Mouse (Mus musculus) midbrain, embryonic 15.5 days (tissue): ENCODE results near the gene Hist1h2ag. TPM values are rescaled to one million over a fixed set of nuclear protein-coding genes. Genes with fewer than 3 reads are reported as not detected.
A peak's percentile ranks its signal among the peaks of the same experiment; 100 is the strongest.

Experiments used
- ATAC-seq: fragments of 200-750 bp; cut with Nextera tagmentation; replicated peaks from 2 replicates; pipeline ENCODE4 v1.8.0; 2017; ENCODE audit warnings: moderate TSS enrichment
- H3K27ac ChIP-seq: fragments of 300-500 bp; sonication (generic); 2 replicates; pipeline ENCODE4 v1.5.1; 2015; ENCODE audit warnings: mild to moderate bottlenecking, inconsistent platforms
- H3K27me3 ChIP-seq: fragments of 300-500 bp; sonication (generic); replicated peaks from 2 replicates; pipeline ENCODE4 v1.6.1; 2015; ENCODE audit warnings: inconsistent platforms
- H3K36me3 ChIP-seq: fragments of 300-500 bp; sonication (generic); replicated peaks from 2 replicates; pipeline ENCODE4 v1.6.1; 2015; ENCODE audit warnings: inconsistent platforms
- H3K4me1 ChIP-seq: fragments of 300-500 bp; sonication (generic); 2 replicates; pipeline ENCODE4 v1.6.1; 2015; ENCODE audit warnings: inconsistent platforms
- H3K4me2 ChIP-seq: fragments of 300-500 bp; sonication (generic); 2 replicates; pipeline ENCODE4 v1.6.1; 2015; ENCODE audit warnings: inconsistent platforms, mild to moderate bottlenecking, moderate library complexity
- H3K4me3 ChIP-seq: fragments of 300-500 bp; sonication (generic); 2 replicates; pipeline ENCODE4 v1.5.1; 2015; ENCODE audit warnings: mild to moderate bottlenecking, inconsistent platforms
- H3K9ac ChIP-seq: fragments of 300-500 bp; sonication (generic); 2 replicates; pipeline ENCODE4 v1.6.1; 2015; ENCODE audit warnings: mild to moderate bottlenecking, inconsistent platforms
- H3K9me3 ChIP-seq: fragments of 300-500 bp; sonication (generic); 2 replicates; pipeline ENCODE4 v1.6.1; 2016; ENCODE audit warnings: inconsistent platforms
- WGBS: fragments of 180-500 bp; shearing (Covaris S2); methylation state at CpG from one replicate; pipeline ENCODE4 v1.1.7; 2015; ENCODE audit warnings: mixed read lengths; 5-methylcytosine and 5-hydroxymethylcytosine counted together
- polyA plus RNA-seq: library from polyadenylated mRNA; unstranded; fragments of >200 nt; fragmentation: Nextera tagmentation; extraction: Ambion mirVana; gene quantifications from 2 replicates; pipeline ENCODE4 v1.2.1, GENCODE M21; 2015

Hist1h2ag gene
- polyA plus RNA-seq, 1 experiment from 2014 or later, result 5.4 TPM

GRCm38 (mm10) chr13:22015479-22016450, 27.0 kb downstream of the Hist1h2ag start:
- Histone ChIP-seq H3K4me2 (no peak overlapping the region), H3K27me3 (peaks cover 77% of the 10 kb centered on the region), H3K36me3 (no peaks in the 10 kb centered on the region), H3K9me3 (0 out of 2 replicates have a peak, but pooled peaks cover 4% of the 10 kb centered on the region), H3K27ac (no peak overlapping the region), H3K4me3 (no peak overlapping the region), H3K9ac (no peak overlapping the region), H3K4me1 (peaks cover 14% of the 10 kb centered on the region)
- no peak for ATAC-seq
- 14% methylated on average over 27 of the region's 27 CpGs for WGBS

GRCm38 (mm10) chr13:22014411-22014845, 28.3 kb downstream of the Hist1h2ag start:
- no peak for ATAC-seq
- Histone ChIP-seq H3K36me3 (no peaks in the 10 kb centered on the region), H3K27me3 (peaks cover 83% of the 10 kb centered on the region), H3K9me3 (0 out of 2 replicates have a peak, but pooled peaks cover 4% of the 10 kb centered on the region), H3K4me2 (no peak overlapping the region), H3K9ac (no peak overlapping the region), H3K27ac (no peak overlapping the region), H3K4me1 (peaks cover 4% of the 10 kb centered on the region; the same call in 1 of the 2 replicates), H3K4me3 (no peak overlapping the region)
- WGBS, result 11% methylated on average over 17 of the region's 17 CpGs

GRCm38 (mm10) chr13:22013716-22014115, 29.0 kb downstream of the Hist1h2ag start:
- no peak overlapping the region for H3K27ac ChIP-seq
- H3K4me2 ChIP-seq, result no peak overlapping the region
- no peak for ATAC-seq
- 0 out of 2 replicates have a peak, but pooled peaks cover 4% of the 10 kb centered on the region for H3K9me3 ChIP-seq
- no peaks in the 10 kb centered on the region for H3K36me3 ChIP-seq
- H3K4me3 ChIP-seq, result no peak overlapping the region
- H3K27me3 ChIP-seq, result peaks cover 83% of the 10 kb centered on the region
- H3K9ac ChIP-seq, result no peak overlapping the region
- peaks cover 4% of the 10 kb centered on the region; the same call in 1 of the 2 replicates for H3K4me1 ChIP-seq
- WGBS, result 18% methylated on average over 13 of the region's 13 CpGs

GRCm38 (mm10) chr13:22009642-22010041, 33.1 kb downstream of the Hist1h2ag start, which contains the start of gene Prss16:
Gene Prss16 (minus strand): TSS chr13:22009742.
- no peak within 1 kb of the TSS for H3K4me2 ChIP-seq
- peaks cover 90% of the 10 kb centered on the region for H3K27me3 ChIP-seq
- no peaks in the 10 kb centered on the region for H3K9me3 ChIP-seq
- no peak for ATAC-seq
- H3K27ac ChIP-seq, result no peak within 1 kb of the TSS
- H3K36me3 ChIP-seq, result no peaks in the 10 kb centered on the region
- no peak within 1 kb of the TSS for H3K9ac ChIP-seq
- WGBS, result 35% methylated on average over 6 of the region's 7 CpGs
- no peak within 1 kb of the TSS for H3K4me3 ChIP-seq
- H3K4me1 ChIP-seq, result peaks cover 23% of the 10 kb centered on the region

- Histone ChIP-seq H3K27ac (no peak overlapping the region), H3K36me3 (no peaks in the 10 kb centered on the region), H3K27me3 (peaks cover 91% of the 10 kb centered on the region), H3K4me3 (no peak overlapping the region), H3K4me2 (no peak overlapping the region), H3K9me3 (no peaks in the 10 kb centered on the region), H3K9ac (no peak overlapping the region), H3K4me1 (peaks cover 19% of the 10 kb centered on the region)
- 77% methylated on average over 3 of the region's 3 CpGs for WGBS
- no peak for ATAC-seq
These were observed 34.0 kb downstream of the Hist1h2ag start for GRCm38 (mm10) chr13:22008707-22009106.

- ATAC-seq, result no peak
- H3K9me3 ChIP-seq, result no peaks in the 10 kb centered on the region
- peaks cover 19% of the 10 kb centered on the region for H3K4me1 ChIP-seq
- H3K27me3 ChIP-seq, result peaks cover 94% of the 10 kb centered on the region
- no peak overlapping the region for H3K4me2 ChIP-seq
- H3K36me3 ChIP-seq, result no peaks in the 10 kb centered on the region
- no peak overlapping the region for H3K27ac ChIP-seq
- H3K9ac ChIP-seq, result no peak overlapping the region
- WGBS, result 43% methylated on average over 7 of the region's 7 CpGs
- no peak overlapping the region for H3K4me3 ChIP-seq
These were observed 34.9 kb downstream of the Hist1h2ag start for GRCm38 (mm10) chr13:22007872-22008271.

- Histone ChIP-seq H3K27me3 (peaks cover 94% of the 10 kb centered on the region), H3K4me2 (peak overlapping the region; percentile 75), H3K9ac (no peak overlapping the region), H3K27ac (no peak overlapping the region), H3K4me1 (peaks cover 19% of the 10 kb centered on the region), H3K4me3 (peak overlapping the region; percentile 39), H3K9me3 (no peaks in the 10 kb centered on the region), H3K36me3 (no peaks in the 10 kb centered on the region)
- WGBS, result 3% methylated on average over 18 of the region's 18 CpGs
- no peak for ATAC-seq
These were observed 35.6 kb downstream of the Hist1h2ag start for GRCm38 (mm10) chr13:22007121-22007510.

- peak; percentile 55 for ATAC-seq
- peak overlapping the region; percentile 35 for H3K9ac ChIP-seq
- 0% methylated on average over 38 of the region's 38 CpGs for WGBS
- no peaks in the 10 kb centered on the region for H3K36me3 ChIP-seq
- peak overlapping the region; percentile 75 for H3K4me2 ChIP-seq
- peaks cover 19% of the 10 kb centered on the region for H3K4me1 ChIP-seq
- no peak overlapping the region for H3K27ac ChIP-seq
- peak overlapping the region; percentile 39 for H3K4me3 ChIP-seq
- H3K27me3 ChIP-seq, result peaks cover 97% of the 10 kb centered on the region
- H3K9me3 ChIP-seq, result no peaks in the 10 kb centered on the region
These were observed 36.2 kb downstream of the Hist1h2ag start for GRCm38 (mm10) chr13:22006334-22007120.

- Histone ChIP-seq H3K4me1 (peaks cover 19% of the 10 kb centered on the region), H3K4me2 (peak overlapping the region; percentile 75), H3K27me3 (peaks cover 99% of the 10 kb centered on the region), H3K9ac (peak overlapping the region; percentile 35), H3K27ac (no peak overlapping the region), H3K36me3 (no peaks in the 10 kb centered on the region), H3K9me3 (no peaks in the 10 kb centered on the region), H3K4me3 (peak overlapping the region; percentile 39)
- under 1% methylated on average over 45 of the region's 45 CpGs for WGBS
- peak; percentile 84 for ATAC-seq
These were observed 37.0 kb downstream of the Hist1h2ag start for GRCm38 (mm10) chr13:22005605-22006333.

- no peak overlapping the region for H3K27ac ChIP-seq
- no peaks in the 10 kb centered on the region for H3K36me3 ChIP-seq
- no peak overlapping the region for H3K4me2 ChIP-seq
- no peak overlapping the region for H3K9ac ChIP-seq
- WGBS, result 39% methylated on average over 5 of the region's 5 CpGs
- no peaks in the 10 kb centered on the region for H3K9me3 ChIP-seq
- no peak for ATAC-seq
- no peak overlapping the region for H3K4me3 ChIP-seq
- peaks cover 19% of the 10 kb centered on the region for H3K4me1 ChIP-seq
- H3K27me3 ChIP-seq, result peaks cover 99% of the 10 kb centered on the region
These were observed 40.9 kb downstream of the Hist1h2ag start for GRCm38 (mm10) chr13:22001823-22002222.

GRCm38 (mm10) chr13:22001346-22001745, 41.4 kb downstream of the Hist1h2ag start:
- H3K4me2 ChIP-seq, result no peak overlapping the region
- H3K27ac ChIP-seq, result no peak overlapping the region
- H3K9ac ChIP-seq, result no peak overlapping the region
- H3K9me3 ChIP-seq, result no peaks in the 10 kb centered on the region
- peaks cover 99% of the 10 kb centered on the region for H3K27me3 ChIP-seq
- WGBS, result 53% methylated on average over 2 of the region's 2 CpGs
- ATAC-seq, result no peak
- H3K36me3 ChIP-seq, result no peaks in the 10 kb centered on the region
- no peak overlapping the region for H3K4me3 ChIP-seq
- H3K4me1 ChIP-seq, result peaks cover 14% of the 10 kb centered on the region
